In genomic region chr9:47286930-47287722, GRCm38 (mm10) we compare ENCODE assay signal across 16 mouse cellular contexts.
DNase-seq lines count a peak whose midpoint lies in the region; ATAC-seq and TF ChIP-seq lines count a peak whose summit lies in the region.
"Had no signal": no experiment of that assay in that cellular context is flagged by ENCODE, and none has a peak within 500 bp of the region (broad histone marks: within the 10 kb centered on the region; RNA-seq: fewer than 3 reads in every experiment).

No protein-coding gene starts in this region.

- H3K9me3 ChIP-seq in kidney, embryonic 16.5 days (ENCODE audit: low read length): no peaks in the 10 kb centered on the region
- no peaks in the 10 kb centered on the region for H3K9me3 ChIP-seq in forebrain, embryonic 16.5 days (ENCODE audit: control insufficient read depth, low read length)
- H3K9me3 ChIP-seq in liver, embryonic 16.5 days (replicated peaks; ENCODE audit: control insufficient read depth, low read length): no peaks in the 10 kb centered on the region
- H3K9me3 ChIP-seq: heart, embryonic 12.5 days; hindbrain, embryonic 10.5 days; intestine, embryonic 15.5 days had no signal

- no peak overlapping the region for H3K4me2 ChIP-seq in kidney, embryonic 16.5 days (replicated peaks; ENCODE audit: low read depth, low read length)
- no peak overlapping the region for H3K4me2 ChIP-seq in forebrain, embryonic 16.5 days (ENCODE audit: low read length)
- no peak overlapping the region for H3K4me2 ChIP-seq in liver, embryonic 16.5 days (ENCODE audit: low read depth, low read length)
- H3K4me2 ChIP-seq: heart, embryonic 12.5 days; intestine, embryonic 15.5 days had no signal

- no peaks in the 10 kb centered on the region for H3K36me3 ChIP-seq in kidney, embryonic 16.5 days (ENCODE audit: insufficient read depth, low read length)
- H3K36me3 ChIP-seq in forebrain, embryonic 16.5 days (ENCODE audit: control insufficient read depth, insufficient read depth): no peaks in the 10 kb centered on the region
- no peaks in the 10 kb centered on the region for H3K36me3 ChIP-seq in liver, embryonic 16.5 days (ENCODE audit: control insufficient read depth, insufficient read depth)
- H3K36me3 ChIP-seq: heart, embryonic 12.5 days; hindbrain, embryonic 10.5 days; intestine, embryonic 15.5 days had no signal

- TF ChIP-seq CTCF in left cerebral cortex, adult 2 months (IDR thresholded peaks at IDR 0.05): no peak

- peak overlapping the region; percentile 78 for H3K27ac ChIP-seq in kidney, embryonic 16.5 days (ENCODE audit: low read length)
- H3K27ac ChIP-seq in forebrain, embryonic 16.5 days (ENCODE audit: low read length): peak overlapping the region; percentile 55; the same call in 1 of the 2 replicates
- peak overlapping the region; percentile 60 for H3K27ac ChIP-seq in liver, embryonic 16.5 days (ENCODE audit: low read length)
- H3K27ac ChIP-seq in left cerebral cortex, adult 2 months: no peak overlapping the region
- H3K27ac ChIP-seq: hindbrain, embryonic 10.5 days; intestine, embryonic 15.5 days had no signal

- no peaks in the 10 kb centered on the region for H3K4me1 ChIP-seq in kidney, embryonic 16.5 days (ENCODE audit: insufficient read depth, low read length)
- peaks cover 3% of the 10 kb centered on the region; the same call in 1 of the 2 replicates for H3K4me1 ChIP-seq in forebrain, embryonic 16.5 days (replicated peaks; ENCODE audit: control insufficient read depth, insufficient read depth, low read length)
- H3K4me1 ChIP-seq in liver, embryonic 16.5 days (ENCODE audit: control insufficient read depth, low read depth, low read length): no peaks in the 10 kb centered on the region; the same call in 1 of the 2 replicates
- H3K4me1 ChIP-seq: heart, embryonic 12.5 days had no signal

- no peak overlapping the region for H3K4me3 ChIP-seq in kidney, embryonic 16.5 days (ENCODE audit: low read length)
- no peak overlapping the region for H3K4me3 ChIP-seq in forebrain, embryonic 16.5 days (replicated peaks; ENCODE audit: low read length)
- no peak overlapping the region for H3K4me3 ChIP-seq in liver, embryonic 16.5 days (ENCODE audit: low read depth, low read length)
- no peak overlapping the region for H3K4me3 ChIP-seq in left cerebral cortex, adult 2 months
- H3K4me3 ChIP-seq: erythroblast, embryonic 14.5 days; heart, embryonic 12.5 days; hindbrain, embryonic 10.5 days; intestine, embryonic 15.5 days had no signal

- H3K27me3 ChIP-seq in kidney, embryonic 16.5 days (ENCODE audit: insufficient read depth, low read length): no peaks in the 10 kb centered on the region
- H3K27me3 ChIP-seq in forebrain, embryonic 16.5 days (replicated peaks; ENCODE audit: control insufficient read depth, insufficient read depth, low read length): no peaks in the 10 kb centered on the region
- no peaks in the 10 kb centered on the region for H3K27me3 ChIP-seq in liver, embryonic 16.5 days (ENCODE audit: control insufficient read depth, insufficient read depth, low read depth, low read length)
- H3K27me3 ChIP-seq: heart, embryonic 12.5 days; intestine, embryonic 15.5 days had no signal

- DNase-seq in kidney, adult 9 months: no peak
- DNase-seq in embryo, embryonic 10.5 days (ENCODE audit: low spot score): peak; percentile 50
- DNase-seq in left cerebral cortex, adult 2 months (ENCODE audit: extremely low spot score in 1 of 2, low spot score in 2 of 2): no peak
- DNase-seq in left cerebral cortex, postnatal 36 days (ENCODE audit: low spot score in 2 of 2): no peak
- DNase-seq in lung, postnatal 25 days (ENCODE audit: low spot score): no peak
- DNase-seq: cerebellum, postnatal 10 days; gastrocnemius, postnatal 14 days; lung, postnatal 4 days; right cerebral cortex, postnatal 25 days had no signal

- WGBS in kidney, embryonic 16.5 days: 68% methylated on average over 9 of the region's 9 CpGs
- WGBS in forebrain, embryonic 16.5 days: 50% methylated on average over 9 of the region's 9 CpGs
- WGBS in liver, embryonic 16.5 days (ENCODE audit: insufficient replicate concordance): 56% methylated on average over 9 of the region's 9 CpGs

- peak; percentile 70 for ATAC-seq in kidney, embryonic 16.5 days (ENCODE audit: low FRiP score, low TSS enrichment)
- no peak for ATAC-seq in forebrain, embryonic 16.5 days
- peak; percentile 72 for ATAC-seq in liver, embryonic 16.5 days (ENCODE audit: low read depth)
- ATAC-seq: intestine, embryonic 15.5 days had no signal

- intact Hi-C loops in left cerebral cortex, adult 2 months (cut with DNase I): no loop called here
- intact Hi-C loops in left cerebral cortex, postnatal 36 days (cut with DNase I): no loop called here

- no peak overlapping the region for H3K9ac ChIP-seq in kidney, embryonic 16.5 days (replicated peaks; ENCODE audit: low read length)
- H3K9ac ChIP-seq in forebrain, embryonic 16.5 days (replicated peaks; ENCODE audit: low read depth, low read length): no peak overlapping the region
- no peak overlapping the region for H3K9ac ChIP-seq in liver, embryonic 16.5 days (ENCODE audit: low read depth, low read length)
- H3K9ac ChIP-seq: heart, embryonic 12.5 days; intestine, embryonic 15.5 days had no signal
